Mouse (Mus musculus) right cerebral cortex, adult 18-20 months (tissue): Measurements from ENCODE around the gene Gadl1.

Experiments
- DNase-seq: peaks from one replicate; pipeline ENCODE4 v3.0.0; 2022; ENCODE audit warnings: mixed read lengths

Gene Gadl1

DNA sequence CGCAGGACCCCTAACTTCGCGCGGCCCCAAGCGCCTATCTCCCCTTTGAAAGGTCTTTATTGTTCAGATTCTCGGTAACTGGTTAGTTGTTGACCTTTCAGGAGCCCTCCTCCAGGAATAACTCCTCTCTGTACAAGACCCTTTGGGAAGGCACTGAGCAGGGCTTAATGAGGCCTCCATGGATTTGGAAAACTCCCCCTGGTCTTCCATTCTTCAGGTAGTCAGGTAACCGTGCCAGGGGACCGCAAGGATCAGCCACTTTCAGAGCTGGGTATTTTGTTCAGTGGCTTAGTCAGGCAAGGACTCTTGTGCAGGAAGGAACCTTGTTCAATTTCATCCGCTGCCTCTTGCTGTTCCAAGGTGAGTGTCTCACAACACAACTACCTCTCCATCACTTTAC lies at the start of gene Gadl1:
Gene Gadl1 (plus strand): TSS at position 301 of the 400 bp plus-strand sequence.
- DNase-seq: no peak

DNA sequence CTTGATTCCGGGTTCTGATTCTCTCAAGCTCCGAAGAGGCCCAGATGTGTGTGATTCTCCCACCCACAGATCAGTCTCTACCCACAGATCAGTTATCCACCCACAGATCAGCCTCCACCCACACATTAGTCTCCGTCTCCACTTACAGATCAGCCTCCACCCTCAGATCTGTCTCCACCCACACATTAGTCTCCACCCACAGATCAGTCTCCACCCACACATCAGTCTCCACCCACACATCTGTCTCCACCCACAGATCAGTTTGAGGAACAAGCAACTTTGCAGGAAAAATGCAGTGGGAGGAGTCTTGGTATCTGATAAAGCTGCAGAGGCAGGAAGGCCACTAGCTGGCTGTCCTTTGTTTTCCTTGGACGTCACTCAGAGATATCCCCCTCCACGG lies 46.5 kb upstream of the Gadl1 start:
- DNase-seq: no peak

DNA sequence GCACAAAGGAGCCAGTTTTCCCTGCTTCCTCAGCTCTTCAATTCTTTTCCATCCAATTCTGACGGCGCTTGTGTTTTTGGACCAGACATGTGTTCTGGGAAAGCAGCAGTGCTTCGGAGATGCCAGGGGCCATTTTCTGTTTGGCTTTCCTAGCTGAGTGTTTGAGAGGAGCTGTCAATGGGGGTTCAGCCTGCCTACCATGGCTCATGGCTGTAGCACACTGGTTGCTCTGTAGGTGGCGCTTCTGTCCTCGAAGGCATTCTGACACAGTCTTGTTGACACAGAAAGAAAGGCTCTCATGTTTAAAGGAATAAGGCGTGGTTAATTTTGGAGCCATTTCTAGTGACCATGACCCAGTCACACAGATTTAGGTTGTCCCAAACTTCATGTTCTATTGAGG lies 45.9 kb upstream of the Gadl1 start:
- no peak for DNase-seq

DNA sequence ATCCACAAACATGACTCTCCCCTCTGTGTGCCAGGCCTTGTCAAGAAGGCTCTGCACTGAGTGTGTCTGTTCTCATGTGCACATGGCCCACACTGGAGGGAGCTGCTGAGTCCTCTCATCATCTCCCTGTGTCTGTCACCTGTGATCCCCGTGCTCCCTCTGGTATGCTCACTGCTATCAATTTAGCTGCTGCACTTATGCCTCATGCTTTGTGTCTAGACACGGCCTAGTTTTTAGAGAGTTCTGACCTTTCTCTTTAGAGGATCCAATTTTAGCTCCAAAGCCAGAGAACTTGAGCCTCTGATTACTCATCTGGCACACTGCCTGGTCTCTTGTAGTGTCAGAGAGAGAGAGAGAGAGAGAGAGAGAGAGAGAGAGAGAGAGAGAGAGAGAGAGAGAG lies 42.0 kb upstream of the Gadl1 start:
- DNase-seq: no peak

DNA sequence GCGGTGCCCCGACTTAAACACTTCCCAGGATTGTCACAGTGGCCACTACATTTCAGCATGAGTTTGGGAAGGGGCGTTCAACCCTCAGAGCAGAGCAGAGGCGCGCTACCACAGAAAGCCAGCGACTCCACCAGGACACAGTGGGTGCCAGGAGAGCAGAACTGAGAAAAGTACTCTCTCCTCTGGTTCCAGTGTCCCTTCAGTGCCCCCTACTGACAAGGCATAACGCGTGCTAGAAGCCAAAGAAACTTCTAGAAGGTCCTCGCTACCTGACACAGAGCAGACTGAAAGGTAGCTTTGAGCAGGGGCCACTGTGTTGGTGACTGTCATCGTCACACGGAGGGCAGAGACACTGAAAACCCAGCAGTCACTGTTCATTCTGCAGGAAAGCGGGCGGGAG lies 39.1 kb upstream of the Gadl1 start:
- DNase-seq: no peak

DNA sequence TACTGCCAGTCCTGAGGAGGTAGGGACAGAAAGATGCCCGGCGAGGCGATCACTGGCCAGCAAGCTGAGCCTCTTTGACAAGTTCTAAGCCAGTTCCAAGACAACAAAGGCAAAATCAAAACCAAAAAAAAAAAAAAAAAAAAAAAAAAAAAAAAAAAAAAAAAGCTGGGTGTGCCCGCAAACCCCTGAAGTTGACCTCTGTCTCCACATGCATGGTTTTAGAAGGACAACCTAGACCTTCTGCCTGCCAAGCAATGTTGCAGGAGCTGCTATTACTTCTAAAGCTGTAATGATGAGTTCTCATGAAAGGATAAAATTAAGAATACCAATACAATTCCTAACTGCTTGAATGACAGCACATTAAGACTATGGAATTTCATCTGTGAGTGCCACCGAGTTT lies 38.6 kb upstream of the Gadl1 start:
- no peak for DNase-seq

DNA sequence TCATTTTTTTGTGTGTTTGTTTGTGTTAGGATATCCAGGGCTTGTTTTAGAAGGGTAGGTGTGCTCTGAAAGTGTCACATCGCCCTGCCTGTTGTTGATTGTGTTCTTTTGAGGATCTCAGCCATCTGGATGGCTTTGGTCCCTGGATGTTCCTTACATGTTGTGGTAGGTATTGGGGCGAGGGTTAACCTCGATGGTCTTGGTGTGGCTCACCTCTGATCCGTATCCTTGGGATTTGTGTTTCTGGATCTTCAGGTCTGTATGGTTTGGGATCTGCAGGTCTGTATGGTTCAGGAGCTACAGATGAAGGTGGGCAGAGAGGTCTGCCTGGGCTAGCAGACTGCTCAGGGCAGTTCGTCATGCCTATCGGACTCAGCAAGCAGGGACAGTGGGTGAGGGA lies 28.8 kb upstream of the Gadl1 start:
- no peak for DNase-seq

DNA sequence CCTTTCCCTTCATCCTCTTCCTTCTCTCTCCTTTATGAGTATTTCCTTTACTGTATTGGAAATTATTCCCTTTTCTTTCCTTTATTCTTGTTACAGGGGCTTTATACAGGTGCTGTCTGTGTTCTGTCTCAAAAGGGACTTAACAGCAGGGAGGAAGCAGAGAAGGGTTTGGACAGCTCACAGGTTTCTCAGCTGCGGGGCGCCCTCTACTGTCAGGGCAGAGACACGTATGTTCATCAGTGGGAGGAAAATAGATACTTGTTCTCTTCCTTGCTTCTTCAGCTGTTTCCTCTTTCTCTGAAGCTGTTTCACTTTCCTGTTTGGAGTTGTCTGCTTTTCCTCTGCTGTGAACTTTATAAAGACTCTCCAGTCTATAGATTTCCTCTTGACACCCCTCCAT lies 28.1 kb upstream of the Gadl1 start:
- DNase-seq: no peak

DNA sequence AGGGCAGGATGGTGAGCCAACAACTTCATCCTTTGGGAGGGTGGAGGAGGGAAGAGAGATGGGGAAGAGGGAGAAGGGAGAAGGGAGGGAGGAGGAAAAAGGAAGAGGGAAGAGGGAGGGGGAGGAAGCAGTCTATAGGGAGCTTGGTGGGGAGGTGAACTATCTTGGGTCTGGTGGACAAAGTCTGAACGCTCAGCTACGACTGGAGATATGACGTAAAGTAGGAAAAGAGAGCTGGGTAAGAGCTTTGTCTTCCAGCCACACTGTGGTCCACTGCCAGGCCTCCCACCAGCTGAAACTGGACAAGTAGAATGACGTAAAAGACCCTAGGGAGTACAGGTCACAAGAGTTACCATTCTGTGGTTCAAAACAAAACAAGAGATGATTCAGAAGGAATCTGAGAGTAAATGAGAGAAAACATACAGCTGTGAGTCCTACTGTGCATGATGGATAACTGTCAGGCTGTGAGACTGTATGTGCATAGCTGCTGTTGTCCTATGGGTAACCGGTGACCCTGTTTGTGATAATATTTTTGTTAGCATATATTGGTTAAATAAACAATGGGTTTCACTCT lies 26.5 kb upstream of the Gadl1 start:
- DNase-seq: no peak

DNA sequence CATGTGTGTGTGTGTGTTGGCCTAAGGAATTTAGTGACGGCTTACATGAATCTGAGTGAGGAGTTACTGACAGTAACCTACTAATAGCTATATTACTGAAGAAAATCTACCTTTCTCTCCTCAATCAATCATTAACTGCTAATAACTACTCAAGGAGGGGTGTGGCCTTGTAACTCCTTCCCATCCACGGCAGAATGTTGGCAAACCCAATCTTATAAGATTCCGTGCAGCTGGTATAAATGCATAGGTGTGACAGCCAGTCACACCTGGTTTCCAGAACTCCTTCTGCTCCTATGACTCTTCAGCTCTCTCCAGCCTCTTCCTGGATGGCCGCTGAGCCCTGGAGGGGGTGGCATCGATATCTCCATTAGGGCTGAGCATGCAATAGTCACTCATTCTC lies 25.8 kb upstream of the Gadl1 start:
- DNase-seq: no peak

DNA sequence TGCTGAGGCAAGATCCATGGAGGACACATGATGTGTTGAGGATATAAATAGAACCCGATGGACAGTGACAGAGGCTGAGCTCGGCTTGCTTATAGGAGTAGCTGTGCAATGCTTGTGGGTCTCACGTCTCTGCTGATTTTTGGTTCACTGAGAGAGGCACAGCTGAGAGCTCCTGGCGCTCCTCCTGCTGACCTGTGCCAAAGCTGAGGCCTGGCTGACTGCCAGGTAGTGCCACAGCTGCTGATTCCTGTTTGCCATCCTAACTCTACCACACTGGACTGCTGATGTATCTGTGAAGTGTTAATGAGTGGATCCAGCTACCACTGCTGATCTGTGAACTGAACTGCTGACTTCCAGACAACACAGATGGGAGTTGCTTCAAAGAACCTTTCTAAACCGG lies 21.7 kb upstream of the Gadl1 start:
- no peak for DNase-seq

DNA sequence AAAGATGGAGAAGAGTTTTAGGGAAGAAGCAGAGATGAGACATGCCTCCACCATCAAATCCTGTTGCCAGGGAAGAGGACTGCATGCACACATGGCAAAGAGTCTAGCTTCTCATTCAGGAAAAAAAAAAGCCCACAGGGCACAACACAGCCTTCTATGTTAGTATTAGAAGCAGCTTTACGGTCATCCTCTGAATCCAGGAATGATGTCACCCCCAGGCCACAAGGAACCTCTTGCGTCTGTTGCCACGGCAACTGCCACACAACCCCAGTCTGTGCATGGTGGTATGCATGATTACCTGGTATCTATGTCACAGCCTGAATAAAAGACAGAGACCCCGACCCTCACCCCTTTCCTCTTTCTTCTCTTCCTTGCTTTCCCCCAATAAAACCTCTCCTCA lies 16.1 kb upstream of the Gadl1 start:
- no peak for DNase-seq

DNA sequence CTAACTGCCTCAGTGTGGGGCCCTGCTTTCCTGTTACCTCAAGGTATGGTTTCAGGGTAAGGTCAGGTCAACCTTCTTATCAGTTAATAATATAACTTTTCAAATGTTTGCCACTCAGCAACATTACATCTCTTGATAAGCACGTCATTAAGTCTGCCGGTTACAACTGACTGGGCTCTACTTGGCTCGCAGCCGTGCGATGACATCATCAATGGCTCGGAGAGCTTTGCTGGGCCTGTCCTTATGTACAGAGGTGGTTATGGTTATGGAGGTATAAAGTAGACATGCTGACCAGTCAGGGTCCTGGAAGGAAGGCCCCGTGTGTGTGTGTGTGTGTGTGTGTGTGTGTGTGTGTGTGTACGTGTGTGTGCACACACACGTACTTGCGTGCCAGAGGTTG lies 15.3 kb upstream of the Gadl1 start:
- no peak for DNase-seq

DNA sequence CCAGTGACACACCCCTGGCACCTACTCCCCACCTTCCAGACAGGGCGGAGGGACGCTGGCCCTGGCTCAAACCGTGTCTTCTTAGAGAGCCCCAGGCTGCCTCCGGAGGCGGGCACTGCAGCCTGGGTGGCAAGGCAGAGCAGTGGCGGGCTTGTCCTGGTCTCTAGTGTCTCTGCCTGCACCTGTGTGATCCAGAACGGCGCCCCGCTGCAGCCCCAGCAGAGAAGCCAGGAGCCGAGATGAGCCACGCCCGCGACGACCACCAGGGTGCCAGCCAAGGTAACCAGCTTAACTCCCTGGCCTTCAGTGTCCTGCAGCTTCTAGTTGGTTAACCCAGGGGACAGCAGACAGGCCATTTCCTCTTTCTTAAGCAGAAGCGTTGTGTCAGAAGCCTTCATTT lies 930 bp upstream of the Gadl1 start:
- no peak for DNase-seq

DNA sequence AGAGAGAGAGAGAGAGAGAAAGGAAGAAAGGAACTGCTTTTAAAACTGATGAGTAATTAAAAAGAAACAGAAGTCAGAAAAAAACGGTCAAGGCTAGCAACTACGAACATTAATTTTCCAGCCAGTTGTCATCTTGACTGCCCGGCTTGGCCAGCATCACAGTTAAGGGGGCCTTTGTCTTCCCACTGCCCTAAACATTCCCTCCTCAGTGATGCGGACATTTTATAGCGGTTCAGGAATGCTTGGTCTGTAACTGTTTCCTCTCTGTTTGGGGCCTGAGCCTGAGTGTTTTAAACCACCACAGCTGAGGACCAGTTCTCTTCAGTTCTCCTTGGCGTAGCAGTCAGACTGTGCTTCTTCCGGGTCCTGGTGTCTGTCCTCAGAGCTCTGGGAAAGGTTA lies 4.8 kb downstream of the Gadl1 start:
- DNase-seq: no peak

DNA sequence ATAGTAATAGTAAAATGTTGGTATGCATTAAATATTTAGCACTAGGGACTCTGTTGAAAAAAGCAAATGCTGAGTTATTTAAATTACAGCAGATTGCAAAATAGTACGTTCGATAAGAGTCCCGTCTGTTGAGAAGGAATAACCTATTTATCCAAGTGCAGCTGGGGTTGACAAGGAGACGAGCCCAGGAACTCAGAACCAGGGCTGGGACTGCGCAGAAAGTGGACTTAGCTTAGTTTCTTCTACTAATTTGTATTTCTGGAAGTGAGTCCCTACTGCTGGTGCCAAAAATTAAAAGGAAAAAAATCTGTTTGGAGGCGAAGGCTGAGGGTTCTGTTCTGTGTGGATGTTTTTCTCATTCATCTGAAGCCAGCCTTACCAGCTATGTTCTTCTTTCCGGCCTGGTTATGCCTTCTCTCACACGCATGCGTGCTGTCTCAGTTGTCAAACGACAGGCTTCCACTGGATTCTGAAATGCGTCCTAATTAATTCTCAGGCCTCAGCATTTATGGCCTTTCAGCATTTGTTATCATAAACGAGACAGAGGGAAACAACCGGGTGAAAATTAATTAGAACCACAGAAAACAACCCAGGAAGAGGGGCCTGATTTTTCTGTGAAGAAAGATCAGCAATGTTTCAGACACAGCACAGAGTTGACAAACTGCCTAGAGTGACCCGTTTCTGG lies 6.5 kb downstream of the Gadl1 start:
- no peak for DNase-seq

DNA sequence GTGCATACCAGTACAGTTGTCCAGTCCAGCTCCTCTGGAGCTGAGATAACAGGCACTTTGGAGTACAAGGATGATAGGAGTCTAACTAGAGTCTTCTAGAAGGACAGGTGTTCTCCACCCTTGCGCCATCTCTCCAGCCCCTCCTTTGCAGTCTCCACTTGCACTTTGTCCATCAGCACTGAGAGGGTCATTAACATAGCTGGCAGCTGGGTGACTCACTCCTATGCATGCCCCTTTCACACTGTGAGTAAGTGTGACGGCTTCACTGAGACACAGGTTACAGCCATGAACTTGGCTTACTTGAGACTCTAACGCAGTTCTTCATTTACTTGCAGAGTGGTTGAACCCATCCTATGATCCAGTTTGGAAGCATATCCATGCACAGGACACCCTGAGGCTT lies 10.5 kb downstream of the Gadl1 start:
- no peak for DNase-seq

DNA sequence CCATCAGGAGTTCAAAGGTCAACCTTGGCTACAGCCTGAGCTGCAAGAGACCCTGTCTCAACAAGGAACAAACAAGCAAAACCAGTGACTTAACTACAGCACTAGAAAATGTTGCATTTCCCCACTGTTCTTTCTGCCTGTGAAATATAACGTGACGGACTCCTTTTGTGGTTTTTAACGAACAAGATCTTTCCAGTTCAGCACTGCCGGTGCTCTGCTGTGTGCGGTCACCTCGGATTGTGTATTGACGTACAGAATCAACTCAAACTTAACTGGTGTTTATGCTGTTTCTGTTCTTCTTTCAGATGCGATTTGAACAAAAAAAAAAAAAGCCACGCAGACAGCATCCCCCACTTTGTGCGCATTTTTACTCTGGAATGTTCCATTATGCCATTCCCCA lies 13.4 kb downstream of the Gadl1 start:
- DNase-seq: no peak

DNA sequence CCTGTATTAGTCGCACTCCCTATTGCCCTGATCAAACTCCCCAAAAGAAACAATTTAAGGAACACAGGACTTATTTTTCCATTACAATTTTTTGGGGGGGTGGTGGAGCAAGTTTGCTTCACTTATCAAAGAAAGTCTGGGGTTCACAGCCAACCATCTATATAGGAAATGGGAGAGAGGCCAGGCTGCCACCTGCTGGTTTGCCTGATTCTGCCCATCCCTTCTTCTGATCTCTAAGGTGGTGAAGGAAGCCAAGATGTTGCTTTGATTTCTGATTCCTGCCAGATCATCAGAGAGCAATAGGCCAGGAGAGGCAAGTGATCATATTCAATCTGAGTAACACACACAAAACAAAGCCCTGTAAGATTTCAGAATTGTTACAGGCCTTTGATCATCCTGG lies 14.8 kb downstream of the Gadl1 start:
- DNase-seq: no peak

DNA sequence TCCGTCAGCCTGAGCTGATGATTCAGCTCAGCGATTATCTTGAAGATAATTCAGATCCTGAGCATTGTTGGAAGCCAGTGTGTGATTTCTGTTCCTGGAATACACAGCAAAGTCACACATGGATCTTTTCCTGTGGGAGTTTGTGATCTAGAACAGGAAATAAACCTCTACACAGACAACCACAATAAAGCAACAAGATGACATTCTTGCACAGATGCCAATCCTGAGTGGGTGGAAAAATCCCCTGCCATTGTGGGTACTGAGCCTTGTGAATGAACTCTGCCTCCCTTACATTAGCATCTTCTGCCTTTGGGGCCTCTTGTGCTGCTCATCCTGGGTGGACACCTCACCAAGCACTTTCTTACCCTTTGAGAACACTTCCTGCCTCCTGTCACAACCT lies 22.5 kb downstream of the Gadl1 start:
- no peak for DNase-seq

DNA sequence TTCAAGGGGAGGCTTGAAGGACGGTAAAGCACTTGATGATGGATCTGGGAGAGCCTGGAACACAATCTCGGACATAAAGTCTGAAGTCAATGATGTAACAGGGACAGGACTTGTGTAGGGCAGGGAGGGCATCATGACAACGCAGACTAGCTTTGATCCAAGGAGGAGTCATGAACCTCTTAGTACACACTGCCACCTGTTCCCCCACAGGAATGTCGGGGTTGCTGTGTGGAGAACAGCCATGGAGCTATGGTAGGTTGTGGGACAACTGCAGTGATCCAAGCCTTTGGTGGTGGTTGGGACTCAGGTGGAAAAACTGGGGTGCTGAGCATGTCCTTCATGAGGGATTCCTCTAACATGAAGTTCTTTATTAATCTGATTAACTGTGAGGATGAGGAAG lies 23.5 kb downstream of the Gadl1 start:
- DNase-seq: no peak

DNA sequence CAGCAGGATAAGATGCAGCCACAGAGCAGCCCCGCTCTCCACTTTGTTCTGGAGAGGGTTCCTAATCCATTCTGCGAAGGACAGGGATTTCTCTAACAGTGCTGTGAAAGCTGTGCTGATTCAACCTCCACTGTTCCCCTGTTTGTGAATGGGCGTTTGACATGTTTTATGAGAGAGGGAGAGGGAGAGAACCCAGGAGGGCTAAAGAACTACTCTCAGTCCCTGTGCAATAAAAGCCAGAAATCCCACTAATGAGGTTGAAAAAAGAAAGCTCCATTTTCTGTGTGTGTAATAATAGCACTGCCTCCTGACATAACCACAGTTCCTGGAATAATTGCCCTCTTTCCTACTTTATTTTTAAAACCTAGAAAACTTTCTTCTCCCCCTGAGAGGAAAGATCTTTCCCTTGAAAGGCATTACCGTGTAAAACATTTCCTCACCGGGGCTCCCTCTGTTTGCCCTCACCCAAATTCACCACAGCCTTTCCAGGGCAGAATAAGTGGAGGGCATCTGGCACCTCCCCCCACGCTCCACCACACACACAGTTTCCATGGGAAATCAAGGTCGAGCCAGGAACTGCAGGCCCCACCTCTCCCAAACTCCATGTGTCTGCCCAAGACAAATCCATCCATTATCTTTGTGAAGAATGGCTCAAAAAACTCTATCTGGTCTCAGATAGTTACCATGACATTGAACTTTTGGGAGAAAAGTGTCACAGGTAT lies 24.1 kb downstream of the Gadl1 start:
- no peak for DNase-seq

DNA sequence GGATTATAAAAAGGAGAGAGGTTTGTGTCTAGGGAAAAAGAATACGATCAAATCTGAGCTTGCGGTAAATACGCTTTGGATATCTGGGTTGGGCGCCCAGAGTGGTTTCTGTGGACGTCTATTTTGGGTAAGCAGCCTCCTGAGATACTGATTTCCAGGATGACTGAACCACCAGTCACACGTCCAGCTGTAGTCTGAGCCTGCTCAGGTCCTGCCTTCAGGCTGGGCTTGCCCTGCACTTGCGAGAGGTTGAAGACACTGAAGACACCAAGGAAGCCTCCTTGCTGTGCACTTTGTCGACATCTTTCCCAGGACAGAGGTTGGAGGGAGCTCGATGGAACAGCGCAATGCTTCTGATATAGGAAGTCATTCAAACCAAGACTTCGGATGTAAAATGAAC lies 25.0 kb downstream of the Gadl1 start:
- no peak for DNase-seq

DNA sequence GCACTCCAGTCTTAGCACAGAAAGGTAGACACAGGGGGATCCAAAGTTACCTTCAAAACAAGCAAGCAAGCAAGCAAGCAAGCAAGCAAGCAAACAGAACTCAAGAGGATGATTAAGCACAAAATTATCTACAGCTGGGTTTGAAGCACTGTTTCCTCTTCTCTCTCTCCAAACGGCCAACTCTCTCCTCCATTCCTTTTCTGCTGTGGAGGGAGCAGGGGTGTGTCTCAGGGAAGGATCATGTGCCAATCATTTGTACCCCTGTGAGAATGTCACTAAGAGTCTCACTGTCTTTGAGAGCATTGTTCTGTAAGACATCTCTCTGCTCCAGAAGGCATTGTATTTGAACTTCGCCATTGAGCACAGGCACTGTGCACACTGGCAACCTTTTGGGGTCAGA lies 27.1 kb downstream of the Gadl1 start:
- DNase-seq: no peak

DNA sequence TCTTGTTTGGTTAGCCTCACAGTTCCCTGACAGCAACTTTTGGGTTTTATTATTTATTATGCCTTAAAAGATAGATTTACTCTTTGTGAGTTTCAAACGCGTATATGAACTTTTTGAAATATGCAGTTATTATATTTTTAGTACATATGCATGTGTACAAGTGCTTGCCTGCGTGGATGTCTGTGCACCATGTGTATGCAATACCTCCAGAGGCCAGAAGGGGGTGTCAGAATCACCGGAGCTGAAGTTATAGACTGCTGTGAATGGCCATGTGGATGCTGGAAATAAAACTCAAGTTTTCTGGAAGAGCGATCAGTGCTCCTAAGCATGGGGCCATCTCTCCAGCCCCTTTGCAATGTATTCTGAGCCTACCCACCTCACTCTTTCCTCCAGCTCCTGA lies 28.7 kb downstream of the Gadl1 start:
- DNase-seq: no peak
